Comparison of ENCODE assay signal across 10 mouse cellular contexts in the genomic region with DNA sequence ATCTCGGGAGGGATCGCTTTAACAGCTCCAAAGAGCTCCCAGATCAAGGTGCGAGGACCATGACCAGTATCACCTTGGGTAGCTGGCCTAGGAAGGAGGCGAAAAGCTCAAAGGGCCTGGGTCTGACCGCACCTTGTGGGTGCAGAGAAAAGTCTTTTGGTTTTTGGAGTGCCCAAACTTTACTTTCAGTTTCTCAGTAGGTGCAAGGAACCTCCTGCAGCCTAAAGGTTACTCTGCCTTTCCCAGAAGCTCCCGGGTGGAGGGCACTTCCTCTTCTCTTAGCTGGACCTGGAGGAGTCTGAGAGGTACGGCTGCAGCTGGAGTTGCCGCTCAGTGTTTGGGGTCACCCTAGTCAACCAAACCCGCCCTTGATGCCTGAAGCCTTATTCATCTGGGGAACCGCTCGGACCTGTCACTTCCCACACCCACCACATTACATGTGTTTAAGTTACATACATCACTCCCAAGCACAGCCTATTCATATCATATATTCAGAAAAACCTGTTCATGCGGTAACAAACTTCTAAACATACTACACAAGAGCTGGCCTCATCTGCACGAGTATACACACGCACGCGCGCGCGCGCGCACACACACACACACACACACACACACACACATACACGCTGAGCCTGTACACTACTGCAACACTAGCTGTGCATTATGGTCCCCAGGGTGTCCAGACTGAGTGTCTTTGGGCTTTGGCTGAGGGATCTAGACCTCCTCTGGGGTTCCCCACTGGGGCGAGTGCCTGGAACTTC. TPM values are rescaled to one million over a fixed set of nuclear protein-coding genes. Genes with fewer than 3 reads are reported as not detected.
DNase-seq lines count a peak whose midpoint lies in the region; ATAC-seq and TF ChIP-seq lines count a peak whose summit lies in the region.
"Had no signal": no experiment of that assay in that cellular context is flagged by ENCODE, and none has a peak within 500 bp of the region (broad histone marks: within the 10 kb centered on the region; RNA-seq: fewer than 3 reads in every experiment).

No protein-coding gene starts in this region.

- H3K27ac ChIP-seq in heart, adult 2 months, result no peak overlapping the region
- H3K27ac ChIP-seq in brown adipose tissue, adult 24 weeks (replicated peaks; ENCODE audit: low read depth, low read length), result no peak overlapping the region
- H3K27ac ChIP-seq in hindbrain, embryonic 12.5 days, result no peak overlapping the region
- H3K27ac ChIP-seq in liver, embryonic 14.5 days, result no peak overlapping the region
- no peak overlapping the region for H3K27ac ChIP-seq in small intestine, adult 2 months (ENCODE audit: insufficient read depth, low read depth, low read length)

- no peak overlapping the region for H3K9ac ChIP-seq in heart, adult 2 months (ENCODE audit: low read depth, low read length)
- H3K9ac ChIP-seq in hindbrain, embryonic 12.5 days, result no peak overlapping the region
- H3K9ac ChIP-seq in liver, embryonic 14.5 days (replicated peaks), result no peak overlapping the region

- TF ChIP-seq POLR2A in heart, adult 2 months (IDR thresholded peaks at IDR 0.05; ENCODE audit: insufficient read depth, low read depth, low read length), result no peak
- peak; percentile 13; the same call in 1 of the 2 replicates for TF ChIP-seq POLR2A in small intestine, adult 2 months (IDR thresholded peaks at IDR 0.05; ENCODE audit: low read depth, low read length)

- no peak for TF ChIP-seq CTCF in heart, adult 2 months (IDR thresholded peaks at IDR 0.05)
- no peak for TF ChIP-seq CTCF in liver, embryonic 14.5 days (IDR thresholded peaks at IDR 0.05; ENCODE audit: low read depth)
- TF ChIP-seq CTCF in small intestine, adult 2 months (IDR thresholded peaks at IDR 0.05; ENCODE audit: extremely low read depth, insufficient read length, insufficient replicate concordance, low read depth, low read length), result no peak

- H3K4me1 ChIP-seq in heart, adult 2 months (ENCODE audit: control insufficient read depth, insufficient read depth, low read length), result peaks cover 5% of the 10 kb centered on the region; the same call in 1 of the 2 replicates
- H3K4me1 ChIP-seq in brown adipose tissue, adult 24 weeks (ENCODE audit: control insufficient read depth, insufficient read depth, insufficient read length, low read length), result peaks cover 7% of the 10 kb centered on the region
- H3K4me1 ChIP-seq in hindbrain, embryonic 12.5 days, result peaks cover 20% of the 10 kb centered on the region
- no peaks in the 10 kb centered on the region for H3K4me1 ChIP-seq in liver, embryonic 14.5 days (replicated peaks; ENCODE audit: control insufficient read depth in 2 of 2, insufficient read depth in 2 of 2, low read length in 1 of 2)
- H3K4me1 ChIP-seq in small intestine, adult 2 months (ENCODE audit: control insufficient read depth, insufficient read depth, insufficient read length, low read length), result peaks cover 19% of the 10 kb centered on the region

- intact Hi-C loops in heart, adult 2 months (cut with DNase I), result loop anchor here (2.0 to 5.0 kb wide), 2 partner anchors 43 to 51 kb away; a partner anchor contains a TSS

- H3K27me3 ChIP-seq in heart, adult 2 months (ENCODE audit: control insufficient read depth, insufficient read depth, low read length), result peaks cover 38% of the 10 kb centered on the region
- peaks cover 96% of the 10 kb centered on the region for H3K27me3 ChIP-seq in hindbrain, embryonic 12.5 days
- peaks cover 91% of the 10 kb centered on the region for H3K27me3 ChIP-seq in liver, embryonic 14.5 days (ENCODE audit: control insufficient read depth, insufficient read depth, low read length)
- H3K27me3 ChIP-seq in small intestine, adult 2 months (ENCODE audit: control insufficient read depth, insufficient read depth, low read length), result peaks cover 79% of the 10 kb centered on the region

- 17% methylated on average over 23 of the region's 23 CpGs for WGBS in heart, adult 2 months
- WGBS in hindbrain, embryonic 12.5 days, result 5% methylated on average over 23 of the region's 23 CpGs
- WGBS in liver, embryonic 14.5 days (ENCODE audit: insufficient replicate concordance), result 5% methylated on average over 23 of the region's 23 CpGs
- WGBS in small intestine, adult 2 months, result 11% methylated on average over 23 of the region's 23 CpGs

- no peak for TF ChIP-seq EP300 in heart, adult 2 months (IDR thresholded peaks at IDR 0.05; ENCODE audit: insufficient read depth, low read depth, low read length)
- TF ChIP-seq EP300 in liver, embryonic 14.5 days (IDR thresholded peaks at IDR 0.05; ENCODE audit: low read depth), result no peak

- peak in 1 of 2 experiments; percentile 51 for DNase-seq in heart, adult 2 months
- no peak for DNase-seq in heart, adult 11 months
- DNase-seq in liver, embryonic 14.5 days (ENCODE audit: low read depth in 3 of 3, low spot score in 3 of 3), result no peak
- no peak for DNase-seq in adrenal gland, adult 2 months
- DNase-seq in layer of hippocampus, adult 8-10 months (ENCODE audit: low spot score in 2 of 2), result no peak

- peak overlapping the region; percentile 42 for H3K4me3 ChIP-seq in heart, adult 2 months
- peak overlapping the region; percentile 60 for H3K4me3 ChIP-seq in brown adipose tissue, adult 24 weeks (ENCODE audit: insufficient read depth, low read depth, low read length)
- H3K4me3 ChIP-seq in hindbrain, embryonic 12.5 days, result no peak overlapping the region
- peak overlapping the region; percentile 47 to 50 for H3K4me3 ChIP-seq in liver, embryonic 14.5 days (ENCODE audit: insufficient read depth in 1 of 2, low read depth in 2 of 2, low read length in 2 of 2)
- H3K4me3 ChIP-seq in small intestine, adult 2 months (ENCODE audit: low read depth, low read length), result peak overlapping the region; percentile 60

- peak overlapping the region; percentile 42 for H3K4me2 ChIP-seq in hindbrain, embryonic 12.5 days (replicated peaks)
- peak overlapping the region; percentile 69 for H3K4me2 ChIP-seq in liver, embryonic 14.5 days (ENCODE audit: low read depth)

- H3K79me2 ChIP-seq in heart, adult 2 months (replicated peaks; ENCODE audit: control insufficient read depth, insufficient read depth, low read length), result no peaks in the 10 kb centered on the region

- no peaks in the 10 kb centered on the region for H3K9me3 ChIP-seq in hindbrain, embryonic 12.5 days (replicated peaks)
- H3K9me3 ChIP-seq in liver, embryonic 14.5 days (ENCODE audit: control insufficient read depth, low read length), result no peaks in the 10 kb centered on the region

- ATAC-seq in hindbrain, embryonic 12.5 days (ENCODE audit: low FRiP score), result no peak
- ATAC-seq in liver, embryonic 14.5 days (ENCODE audit: insufficient read depth), result no peak

- no peaks in the 10 kb centered on the region for H3K36me3 ChIP-seq in heart, adult 2 months (ENCODE audit: control insufficient read depth, insufficient read depth, low read length)
- no peaks in the 10 kb centered on the region for H3K36me3 ChIP-seq in hindbrain, embryonic 12.5 days
- no peaks in the 10 kb centered on the region for H3K36me3 ChIP-seq in liver, embryonic 14.5 days (replicated peaks; ENCODE audit: control insufficient read depth, insufficient read depth, low read depth)
- no peaks in the 10 kb centered on the region for H3K36me3 ChIP-seq in small intestine, adult 2 months (ENCODE audit: control insufficient read depth, insufficient read depth, low read length)

RNA-seq across cellular contexts. Expression of a gene that starts 49.9 kb away (rescaled TPM):
- total RNA-seq in heart, adult 2 months (2021), result 10 to 100 TPM; 18.0 to 19.2 TPM
- polyA plus RNA-seq in heart, adult 2 months (2012; rRNA removed), result 14.0 and 18.4 TPM in 2 replicates
- polyA plus RNA-seq in brown adipose tissue, adult 24 weeks (2012; ENCODE audit: insufficient read depth, insufficient read length, missing spikeins), result 12.0 and 13.4 TPM in 2 replicates
- polyA plus RNA-seq in hindbrain, embryonic 12.5 days (2016; fragmentation: Nextera tagmentation; extraction: Ambion mirVana), result 24.9 TPM in 2 replicates
- 6.2 and 7.0 TPM in 2 replicates for polyA plus RNA-seq in liver, embryonic 14.5 days (2012; rRNA removed)
- polyA plus RNA-seq in liver, embryonic 14.5 days (2014; fragmentation: Nextera tagmentation; extraction: Ambion mirVana), result 14.3 and 17.2 TPM in 2 replicates
- polyA plus RNA-seq in small intestine, adult 2 months (2012; rRNA removed), result 8.0 and 13.0 TPM in 2 replicates
- total RNA-seq in adrenal gland, adult 2 months (2021), result 10 to 100 TPM; 22.9 to 34.0 TPM
- 29.7 and 33.0 TPM in 2 replicates for polyA plus RNA-seq in adrenal gland, adult 2 months (2012; rRNA removed)
- total RNA-seq in layer of hippocampus, adult 8-10 months (2022), result 10 to 100 TPM; 53.4 to 60.1 (median 55.3) TPM

RNA-seq across cellular contexts. Expression of a gene that starts 50.1 kb away (rescaled TPM):
- total RNA-seq in heart, adult 2 months (2021), result not detected
- polyA plus RNA-seq in heart, adult 2 months (2012; rRNA removed), result not detected in 2 replicates
- not detected in 2 replicates for polyA plus RNA-seq in brown adipose tissue, adult 24 weeks (2012; ENCODE audit: insufficient read depth, insufficient read length, missing spikeins)
- polyA plus RNA-seq in hindbrain, embryonic 12.5 days (2016; fragmentation: Nextera tagmentation; extraction: Ambion mirVana), result 1.1 and 2.1 TPM in 2 replicates
- 0.06 TPM in 1 of 2 replicates, not detected in the other for polyA plus RNA-seq in liver, embryonic 14.5 days (2012; rRNA removed)
- not detected in 2 replicates for polyA plus RNA-seq in liver, embryonic 14.5 days (2014; fragmentation: Nextera tagmentation; extraction: Ambion mirVana)
- not detected in 2 replicates for polyA plus RNA-seq in small intestine, adult 2 months (2012; rRNA removed)
- not detected for total RNA-seq in adrenal gland, adult 2 months (2021)
- polyA plus RNA-seq in adrenal gland, adult 2 months (2012; rRNA removed), result not detected in 2 replicates
- total RNA-seq in layer of hippocampus, adult 8-10 months (2022), result 10 to 100 TPM; 14.7 to 17.3 (median 16.0) TPM
- total RNA-seq: ES-E14; heart, adult 18-20 months had no signal
